Mouse (Mus musculus) mouse embryonic stem cell (cell line): ENCODE results near the gene Senp1.

Experiments used
- in situ Hi-C, 2 experiments: fragments of 300-500 bp; cut with MboI; formaldehyde crosslinking; loops; 1 replicate in 1 of 2; 3 replicates in 1 of 2; pipeline ENCODE4 v1.14.3; 2019 to 2020; ENCODE audit warnings: low sequenced_read_pairs in 2 of 2, low pct_unique_long_range_greater_than_20kb in 1 of 2, mixed read lengths in 1 of 2; ENCODE audit not compliant: unreplicated experiment in 1 of 2

The Senp1 gene

DNA sequence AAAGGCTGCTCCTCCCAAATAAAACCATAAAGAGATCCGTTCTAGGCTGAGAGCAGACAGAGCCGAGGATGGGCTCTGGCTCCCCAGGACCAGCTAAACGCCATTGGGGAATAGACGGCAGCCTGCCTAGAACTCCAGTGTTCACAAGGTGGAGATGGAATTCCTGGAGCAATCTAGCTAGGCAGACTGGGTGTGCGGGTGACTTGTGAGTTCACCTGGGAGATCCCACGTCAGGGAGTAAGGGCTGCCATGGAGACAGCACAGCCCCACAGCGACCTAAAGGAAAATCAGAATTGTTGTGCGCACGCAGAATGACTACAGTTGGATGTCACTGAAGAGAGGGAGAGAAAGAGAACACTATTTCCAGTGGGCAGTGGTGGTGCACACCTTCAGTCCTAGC lies 25.0 kb downstream of the Senp1 start:
- in situ Hi-C loops: no loop called here

GRCm38 (mm10) chr15:98067492-98067891 lies 26.1 kb downstream of the Senp1 start:
- in situ Hi-C loops: no loop called here

DNA sequence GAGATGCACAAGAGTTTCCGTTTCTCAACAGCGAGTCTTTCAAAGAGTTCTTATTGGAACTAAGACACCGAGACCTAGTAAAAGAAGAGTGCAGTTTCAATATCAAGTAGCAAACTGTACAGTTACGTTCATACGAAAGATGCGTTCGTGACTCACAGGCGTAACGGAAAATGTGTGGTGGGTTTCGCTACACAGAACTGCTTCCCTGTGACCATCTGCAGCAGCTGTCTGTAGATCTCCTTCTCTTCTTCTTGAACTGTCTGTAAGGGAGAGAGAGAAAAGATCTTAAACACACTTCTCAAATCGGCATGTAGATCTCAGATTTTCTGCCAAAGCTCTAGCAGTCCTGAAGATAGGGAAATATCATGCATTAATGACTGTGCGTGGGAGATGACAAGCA lies 26.9 kb downstream of the Senp1 start:
- in situ Hi-C loops: no loop called here

DNA sequence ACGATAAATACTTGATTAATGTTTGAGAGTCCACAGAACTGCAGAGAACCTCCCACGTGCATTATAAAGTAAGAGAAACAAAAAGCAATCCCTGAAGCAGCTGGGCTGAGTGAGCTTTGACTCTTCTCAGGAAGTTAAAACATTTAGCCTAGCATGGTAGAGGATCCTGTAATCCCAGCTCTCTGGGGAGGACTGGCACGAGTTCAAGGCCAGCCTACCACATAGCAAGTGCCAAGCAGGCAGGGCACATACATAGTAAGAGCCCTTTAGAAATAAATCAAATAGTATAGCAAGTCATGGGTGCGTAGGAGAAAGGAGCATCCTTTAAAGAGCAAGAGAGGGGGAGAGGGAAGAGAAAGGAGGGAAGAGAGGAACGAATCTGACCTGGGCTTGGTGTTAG lies 27.7 kb downstream of the Senp1 start:
- in situ Hi-C loops: no loop called here

DNA sequence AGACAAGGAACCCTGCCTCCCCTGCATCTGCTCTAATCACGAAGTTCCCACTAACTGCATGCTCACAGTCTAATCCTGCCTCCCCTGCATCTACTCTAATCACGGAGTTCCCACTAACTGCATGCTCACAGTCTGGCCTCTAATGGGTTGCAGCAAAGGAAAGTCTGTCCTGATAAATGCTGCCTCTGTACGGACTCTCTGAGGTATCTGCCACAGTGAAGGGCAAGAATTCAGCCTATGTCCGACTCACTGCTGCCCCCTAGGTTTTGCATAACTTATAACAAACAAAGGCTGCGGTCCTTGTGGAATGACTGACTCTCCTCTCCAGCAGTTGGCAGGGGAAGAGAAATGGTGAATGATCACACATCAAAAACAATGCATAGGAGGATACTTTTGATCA lies 38.3 kb downstream of the Senp1 start:
- in situ Hi-C loops: no loop called here

GRCm38 (mm10) chr15:98051685-98052084 lies 41.9 kb downstream of the Senp1 start:
- in situ Hi-C loops: no loop called here

- in situ Hi-C loops: no loop called here
Observed at GRCm38 (mm10) chr15:98048918-98049700, 44.4 kb downstream of the Senp1 start.

- in situ Hi-C loops: no loop called here
Observed at GRCm38 (mm10) chr15:98044387-98044786, 49.2 kb downstream of the Senp1 start.

- in situ Hi-C loops: no loop called here
Observed at GRCm38 (mm10) chr15:98043967-98044366, 49.6 kb downstream of the Senp1 start.

DNA sequence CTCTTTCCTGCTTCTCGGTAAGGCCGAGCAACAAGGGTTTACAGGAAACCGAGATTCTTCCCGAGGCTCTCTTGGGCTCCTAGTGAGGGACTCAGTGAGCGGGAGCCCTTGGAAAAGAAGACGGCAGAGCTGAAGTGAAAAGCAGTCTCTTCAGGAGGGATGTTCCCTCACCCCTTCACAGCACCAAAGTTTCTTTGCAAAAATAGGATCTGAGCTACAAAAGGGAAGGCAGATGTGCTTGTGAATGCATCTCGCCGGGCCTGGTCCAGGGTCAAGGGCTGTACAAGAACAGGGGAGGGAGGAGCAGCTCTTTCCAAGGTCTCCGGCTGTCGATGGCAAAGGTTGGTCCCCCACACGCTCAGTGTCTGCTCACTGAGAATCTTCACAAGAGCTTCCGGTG lies 51.0 kb downstream of the Senp1 start:
- in situ Hi-C loops: no loop called here

DNA sequence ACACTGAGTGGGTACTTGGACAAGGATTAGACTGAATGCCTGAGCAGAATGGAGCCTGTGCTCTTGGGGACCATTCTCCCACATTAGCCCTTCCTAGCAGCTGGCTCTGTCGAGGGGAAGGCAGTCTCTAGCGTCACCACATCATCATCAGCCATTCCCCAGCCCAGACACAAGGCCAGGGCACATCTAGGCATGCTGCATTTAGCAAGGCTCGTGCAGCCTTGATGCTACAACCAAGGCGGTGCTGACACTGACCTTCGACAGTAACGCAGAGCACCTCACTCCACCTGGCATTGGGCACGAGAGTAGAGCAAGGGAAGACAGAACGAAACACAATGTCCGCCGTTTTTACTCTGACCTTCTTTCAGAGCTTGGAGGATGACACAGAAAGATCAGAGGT lies 53.9 kb downstream of the Senp1 start:
- in situ Hi-C loops: no loop called here

- in situ Hi-C loops: no loop called here
Observed at GRCm38 (mm10) chr15:98036578-98036977, 57.0 kb downstream of the Senp1 start.

DNA sequence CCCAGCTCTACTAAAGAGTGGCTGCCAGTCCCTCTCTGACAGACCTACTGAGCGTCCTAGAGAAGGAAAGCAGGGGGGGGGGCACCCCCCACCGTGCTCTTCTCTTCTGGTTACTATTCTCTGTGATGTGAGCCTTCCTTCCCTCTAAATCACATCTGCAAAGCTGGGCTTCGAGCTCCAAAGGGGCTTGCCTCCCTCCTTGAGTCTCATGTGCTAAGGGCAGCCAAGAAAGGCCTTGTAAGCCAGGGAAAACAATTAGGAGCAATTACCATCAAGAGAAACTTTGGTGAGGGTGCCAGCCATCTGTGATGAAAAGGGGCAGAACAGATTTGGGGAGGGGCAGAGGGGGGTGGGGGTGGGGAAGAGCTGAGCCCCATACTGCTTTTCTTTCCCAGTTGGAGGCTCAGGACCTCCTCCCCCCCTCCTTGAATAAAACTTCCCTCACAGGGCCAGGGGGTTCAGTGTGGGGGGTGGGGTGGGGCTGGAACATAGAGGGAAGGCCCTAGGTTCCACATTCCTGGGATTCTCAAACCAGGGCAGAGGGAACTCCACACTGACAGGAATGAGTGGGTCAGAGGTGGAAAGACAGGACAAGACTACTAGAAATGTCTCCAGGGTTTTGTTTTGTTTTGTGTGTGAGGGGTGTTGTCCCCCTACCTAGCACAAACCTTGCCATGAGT lies 58.3 kb downstream of the Senp1 start:
- in situ Hi-C loops: no loop called here

GRCm38 (mm10) chr15:98033233-98033748 lies 60.3 kb downstream of the Senp1 start:
- in situ Hi-C loops: no loop called here

- in situ Hi-C loops: no loop called here
Observed at GRCm38 (mm10) chr15:98029798-98030197, 63.7 kb downstream of the Senp1 start.

GRCm38 (mm10) chr15:98026967-98027904 lies 66.3 kb downstream of the Senp1 start:
- in situ Hi-C loops: no loop called here

- in situ Hi-C loops: no loop called here
Observed at GRCm38 (mm10) chr15:98025611-98026010, 67.9 kb downstream of the Senp1 start.

DNA sequence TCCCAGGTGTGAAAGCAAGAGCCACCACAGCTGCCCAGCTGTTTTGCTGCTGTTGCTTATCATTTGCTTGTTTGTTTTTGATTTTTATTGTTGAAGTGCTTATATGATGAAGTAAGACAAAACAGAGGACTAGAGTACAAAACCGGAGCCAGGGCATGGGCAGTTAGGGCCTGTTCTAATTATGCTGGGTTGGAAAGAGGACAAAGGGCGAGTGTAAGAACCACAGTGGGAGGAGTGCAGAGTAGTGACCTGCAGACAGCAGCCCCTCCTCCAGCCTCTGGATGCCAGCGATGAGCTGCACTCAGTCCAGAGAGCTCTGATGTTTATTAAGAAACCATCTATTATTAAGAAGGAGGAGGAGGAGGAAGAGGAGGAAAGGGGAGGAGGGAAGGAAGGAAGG lies 70.4 kb downstream of the Senp1 start:
- in situ Hi-C loops: loop anchor here in 1 of 2 experiments (25.0 kb wide), 1 partner anchor 764 kb away; the partner anchor contains the start of genes Wnt1 and Wnt10b

- in situ Hi-C loops: loop anchor here in 1 of 2 experiments (25.0 kb wide), 1 partner anchor 765 kb away; the partner anchor contains the start of genes Wnt1 and Wnt10b
Observed at GRCm38 (mm10) chr15:98021886-98022285, 71.7 kb downstream of the Senp1 start.
